Mouse (Mus musculus): ENCODE measurements around the gene Cdon.

GRCm38 (mm10) chr9:35486616-35487015 is 65.7 kb downstream of the Cdon start:
- TF ChIP-seq POLR2A (IDR thresholded peaks at IDR 0.05; ENCODE audit: insufficient read depth, low read length) (no peak), CTCF (IDR thresholded peaks at IDR 0.05; ENCODE audit: low read depth, low read length) (no peak)

All from ES-Bruce4 (cell line).